Comparison of ENCODE assay signal across 20 mouse cellular contexts in genomic region chr17:72901021-72901420, GRCm38 (mm10). TPM values are rescaled to one million over a fixed set of nuclear protein-coding genes. Genes with fewer than 3 reads are reported as not detected.
DNase-seq lines count a peak whose midpoint lies in the region; ATAC-seq lines count a peak whose summit lies in the region.
"Had no signal": no experiment of that assay in that cellular context is flagged by ENCODE, and none has a peak within 500 bp of the region (broad histone marks: within the 10 kb centered on the region; RNA-seq: fewer than 3 reads in every experiment).

No protein-coding gene starts in this region.

- no peak overlapping the region for H3K4me2 ChIP-seq in limb, embryonic 11.5 days (ENCODE audit: low read depth, severe bottlenecking)
- H3K4me2 ChIP-seq: forebrain, embryonic 13.5 days; heart, embryonic 13.5 days; hindbrain, embryonic 14.5 days had no signal

- no peaks in the 10 kb centered on the region for H3K36me3 ChIP-seq in limb, embryonic 11.5 days (ENCODE audit: control insufficient read depth, insufficient read depth, low read length)
- no peaks in the 10 kb centered on the region for H3K36me3 ChIP-seq in limb, embryonic 10.5 days
- H3K36me3 ChIP-seq: forebrain, embryonic 10.5 days; heart, embryonic 13.5 days had no signal

- H3K27me3 ChIP-seq in limb, embryonic 11.5 days (ENCODE audit: control insufficient read depth, insufficient read depth, low read length): no peaks in the 10 kb centered on the region
- H3K27me3 ChIP-seq in limb, embryonic 10.5 days (ENCODE audit: low read depth, poor library complexity, severe bottlenecking): no peaks in the 10 kb centered on the region
- H3K27me3 ChIP-seq: forebrain, embryonic 13.5 days; heart, embryonic 13.5 days had no signal

- H3K4me1 ChIP-seq in limb, embryonic 11.5 days (ENCODE audit: control insufficient read depth, insufficient read depth, low read length): no peaks in the 10 kb centered on the region
- H3K4me1 ChIP-seq in limb, embryonic 10.5 days: 0 out of 2 replicates have a peak, but pooled peaks cover 4% of the 10 kb centered on the region
- H3K4me1 ChIP-seq: forebrain, embryonic 13.5 days had no signal

- H3K4me3 ChIP-seq in limb, embryonic 11.5 days (ENCODE audit: low read depth, low read length): no peak overlapping the region
- H3K4me3 ChIP-seq in limb, embryonic 10.5 days: no peak overlapping the region
- H3K4me3 ChIP-seq: forebrain, embryonic 10.5 days; forebrain, embryonic 13.5 days; heart, embryonic 13.5 days had no signal

- no peak overlapping the region for H3K9ac ChIP-seq in limb, embryonic 11.5 days (ENCODE audit: low read length)
- H3K9ac ChIP-seq: forebrain, embryonic 13.5 days; heart, embryonic 13.5 days; hindbrain, embryonic 14.5 days had no signal

- no peak for ATAC-seq in limb, embryonic 11.5 days (ENCODE audit: insufficient number of reproducible peaks, low FRiP score, low TSS enrichment, low read depth)
- ATAC-seq: forebrain, embryonic 13.5 days; forebrain, embryonic 16.5 days; hindbrain, postnatal 0 days had no signal

- H3K9me3 ChIP-seq in limb, embryonic 11.5 days (ENCODE audit: control insufficient read depth, low read length): no peaks in the 10 kb centered on the region
- H3K9me3 ChIP-seq in limb, embryonic 10.5 days (replicated peaks): no peaks in the 10 kb centered on the region
- H3K9me3 ChIP-seq: forebrain, embryonic 10.5 days; forebrain, embryonic 13.5 days; heart, embryonic 13.5 days had no signal

- intact Hi-C loops in heart, postnatal 36 days (cut with DNase I): no loop called here

- no peak overlapping the region for H3K27ac ChIP-seq in limb, embryonic 11.5 days (replicated peaks; ENCODE audit: low read depth, low read length)
- no peak overlapping the region for H3K27ac ChIP-seq in limb, embryonic 10.5 days
- H3K27ac ChIP-seq: forebrain, embryonic 10.5 days; forebrain, embryonic 13.5 days; heart, embryonic 13.5 days; hindbrain, embryonic 14.5 days; hindbrain, postnatal 0 days had no signal

- WGBS in limb, embryonic 11.5 days: 81% methylated on average over 6 of the region's 6 CpGs
- WGBS in limb, embryonic 10.5 days: 82% methylated on average over 6 of the region's 6 CpGs

- DNase-seq in heart, postnatal 4 days: peak; percentile 1
- DNase-seq in heart, postnatal 36 days: no peak
- DNase-seq in limb, embryonic 11.5 days (ENCODE audit: low spot score): peak; percentile 11
- DNase-seq in limb, embryonic 10.5 days (ENCODE audit: low spot score): no peak
- DNase-seq in ovary, postnatal 10 days (ENCODE audit: low spot score): peak; percentile 0
- DNase-seq in ovary, postnatal 36 days (ENCODE audit: low spot score): no peak
- DNase-seq: adrenal gland, adult 8-10 months; adrenal gland, postnatal 25 days; cerebellum, adult 11-12 months; cerebellum, adult 8-10 months; cerebellum, postnatal 10 days; gastrocnemius, postnatal 10 days; gastrocnemius, postnatal 36 days had no signal

RNA-seq across cellular contexts. Expression of gene Lbh, which starts 17.1 kb away (rescaled TPM):
- total RNA-seq in heart, postnatal 4 days (2021): 100 to 1,000 TPM; 730 to 743 TPM
- total RNA-seq in heart, postnatal 36 days (2021): 100 to 1,000 TPM; 339 to 436 TPM
- 2.6 and 3.6 TPM in 2 replicates for polyA plus RNA-seq in limb, embryonic 11.5 days (2014; fragmentation: Nextera tagmentation; extraction: Ambion mirVana)
- polyA plus RNA-seq in limb, embryonic 10.5 days (2016; fragmentation: Nextera tagmentation; extraction: Ambion mirVana): 1.9 and 2.0 TPM in 2 replicates
- total RNA-seq: MEL had no signal

Comparison
In these comparisons a context has a peak if more than half of its experiments do, and no peak if none do; other contexts are left out.
1. DNase-seq: peak in heart, postnatal 4 days (single experiment), limb, embryonic 11.5 days (single experiment) and ovary, postnatal 10 days (single experiment); none in heart, postnatal 36 days (0 of 2), limb, embryonic 10.5 days (single experiment) and ovary, postnatal 36 days (single experiment).